Mouse (Mus musculus): ENCODE results near the gene Cars. TPM values are rescaled to one million over a fixed set of nuclear protein-coding genes. Genes with fewer than 3 reads are reported as not detected.

Gene Cars
- polyA plus RNA-seq, 1 experiment from 2014 or later = 22.6 TPM

DNA sequence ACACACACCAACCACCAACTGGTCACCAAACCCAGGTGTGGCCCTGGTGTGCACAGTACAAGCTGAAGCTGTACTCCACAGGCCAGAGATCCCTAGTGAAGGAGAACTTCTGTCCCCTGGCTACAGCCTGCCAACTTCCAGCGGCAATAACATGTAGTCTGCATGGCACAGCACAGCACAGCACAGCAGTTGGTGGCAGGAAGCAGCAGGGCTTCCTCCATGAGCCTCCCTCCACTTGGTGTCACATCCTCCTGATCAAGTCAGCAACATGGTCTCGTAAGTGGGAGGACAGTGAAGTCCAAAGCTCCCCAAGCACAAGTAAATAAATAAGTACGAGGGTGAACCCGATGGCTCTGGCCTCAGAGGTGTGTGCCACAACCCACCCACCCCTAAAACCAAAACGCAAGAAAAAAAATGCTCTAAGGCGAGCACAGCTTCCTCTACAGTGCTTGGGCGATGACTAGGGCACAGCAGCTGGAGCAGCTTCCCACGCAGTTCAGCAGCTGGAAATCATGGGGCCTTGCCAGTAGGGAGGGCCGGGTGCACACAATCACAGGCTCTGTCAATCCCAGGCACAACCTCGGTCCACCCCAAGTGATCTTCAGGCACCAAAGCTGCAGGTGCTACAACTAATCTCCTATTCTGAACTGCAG, 86.0 kb downstream of the Cars start:
- Histone ChIP-seq H3K4me3 (ENCODE audit: inconsistent target) (no peak overlapping the region), H3K79me2 (ENCODE audit: inconsistent target) (no peaks in the 10 kb centered on the region), H3K27ac (no peak overlapping the region), H3K36me3 (ENCODE audit: inconsistent target) (peaks cover 42% of the 10 kb centered on the region)
- 20% methylated on average over 10 of the region's 10 CpGs for WGBS (ENCODE audit: missing documents)

DNA sequence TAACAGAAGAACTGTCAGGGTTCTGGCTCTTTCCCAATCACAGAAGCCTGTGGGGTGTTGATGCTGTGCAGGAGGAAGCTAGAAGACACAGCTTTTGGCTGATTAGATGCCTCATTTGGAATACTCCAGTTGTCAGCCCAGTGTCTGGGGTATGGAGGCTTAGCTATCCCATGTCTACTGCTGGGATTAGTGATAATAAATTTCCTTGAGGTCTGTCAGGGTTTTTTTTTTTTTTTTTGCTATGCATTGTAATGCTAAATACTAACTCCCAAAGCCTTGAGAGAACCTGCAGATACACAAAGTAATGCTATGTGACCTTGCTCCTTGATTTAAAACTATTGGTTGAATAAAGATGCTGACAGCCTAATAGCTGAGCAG, 88.6 kb downstream of the Cars start:
- Histone ChIP-seq H3K27ac (no peak overlapping the region), H3K4me3 (ENCODE audit: inconsistent target) (no peak overlapping the region)

DNA sequence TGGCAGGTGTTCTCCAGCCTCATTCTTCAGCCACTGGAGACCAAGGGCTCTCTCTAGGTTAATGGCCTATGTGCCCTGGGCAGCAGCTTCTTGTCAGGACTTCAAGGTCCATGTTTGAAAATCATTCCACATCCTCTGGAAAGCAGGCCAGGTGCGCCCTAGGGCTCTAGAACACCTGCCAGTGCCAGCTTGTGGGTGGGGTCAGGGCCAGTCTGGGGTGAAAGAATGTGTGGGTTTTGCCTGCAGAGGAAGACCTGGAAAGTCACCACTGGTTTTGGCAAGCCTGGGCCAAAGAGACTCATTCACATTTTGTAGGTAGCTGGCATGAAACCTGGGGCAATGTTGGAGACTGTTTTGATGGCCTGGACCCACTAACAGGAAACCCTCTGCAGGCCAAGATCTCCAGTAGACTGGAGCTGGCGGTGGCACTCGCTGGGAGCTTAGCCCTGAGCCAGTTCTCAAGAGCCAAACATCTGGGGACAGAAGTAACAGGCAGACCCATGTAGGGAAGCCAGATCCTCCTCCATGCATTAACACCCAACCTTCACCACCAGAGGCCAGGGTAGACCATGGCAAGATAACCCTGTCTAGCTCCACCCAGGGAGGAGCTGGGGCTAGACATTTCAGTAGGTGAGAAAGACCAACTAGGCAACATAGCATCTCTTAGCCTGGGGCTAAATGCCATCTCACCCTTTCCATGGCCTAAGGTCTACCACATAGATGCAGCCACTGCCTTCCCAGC, 89.1 kb downstream of the Cars start:
- no peaks in the 10 kb centered on the region for H3K79me2 ChIP-seq (ENCODE audit: inconsistent target)
- H3K36me3 ChIP-seq (ENCODE audit: inconsistent target) = peaks cover 20% of the 10 kb centered on the region
- H3K27ac ChIP-seq = no peak overlapping the region
- WGBS (ENCODE audit: missing documents) = 81% methylated on average over 3 of the region's 3 CpGs
- no peak overlapping the region for H3K4me3 ChIP-seq (ENCODE audit: inconsistent target)

More for the DNA sequence above, 88.6 kb downstream of the Cars start:
- Histone ChIP-seq H3K36me3 (ENCODE audit: inconsistent target) (peaks cover 20% of the 10 kb centered on the region), H3K79me2 (ENCODE audit: inconsistent target) (no peaks in the 10 kb centered on the region)

- Histone ChIP-seq H3K79me2 (ENCODE audit: inconsistent target) (no peaks in the 10 kb centered on the region), H3K4me3 (ENCODE audit: inconsistent target) (no peak overlapping the region), H3K36me3 (ENCODE audit: inconsistent target) (peaks cover 12% of the 10 kb centered on the region), H3K27ac (no peak overlapping the region)
- WGBS (ENCODE audit: missing documents) = 76% methylated on average over 1 of the region's 1 CpGs
Observed at GRCm38 (mm10) chr7:143509566-143509965, 90.3 kb downstream of the Cars start.

Other genes starting within 250 kb of the Cars start
- 16.5 to 94.4 TPM (median 33.3 TPM) in 3 replicates for gene Cdkn1c, start 139.0 kb downstream of the Cars start, polyA plus RNA-seq (2018)
- 2.0 to 3.1 TPM (median 2.3 TPM) in 3 replicates for gene Slc22a18, start 126.4 kb downstream of the Cars start, polyA plus RNA-seq (2018)
- gene Phlda2, start 96.9 kb downstream of the Cars start, polyA plus RNA-seq (2018) = not detected in 3 replicates
- gene Nap1l4, start 51.0 kb downstream of the Cars start, polyA plus RNA-seq (2018) = 53.7 to 124 TPM (median 75.6 TPM) in 3 replicates
- gene Tnfrsf26, start 28.6 kb upstream of the Cars start, polyA plus RNA-seq (2018) = 5.9 to 10.7 TPM (median 10.6 TPM) in 3 replicates
- gene Tnfrsf22, start 49.6 kb upstream of the Cars start, polyA plus RNA-seq (2018) = 2.7 to 8.5 TPM (median 3.7 TPM) in 3 replicates
- gene Tnfrsf23, start 85.8 kb upstream of the Cars start, polyA plus RNA-seq (2018) = 11.0 to 17.9 TPM (median 11.0 TPM) in 3 replicates
- 1.00 to 1.6 TPM (median 1.2 TPM) in 3 replicates for gene Osbpl5, start 156.9 kb upstream of the Cars start, polyA plus RNA-seq (2018)
- not detected in 3 replicates for gene Mrgprg, start 166.9 kb upstream of the Cars start, polyA plus RNA-seq (2018)
- 3.9 to 5.1 TPM (median 4.2 TPM) in 3 replicates for gene Mrgpre, start 184.4 kb upstream of the Cars start, polyA plus RNA-seq (2018)
- 2.6 to 5.3 TPM (median 4.6 TPM) in 3 replicates for gene Nadsyn1, start 222.8 kb upstream of the Cars start, polyA plus RNA-seq (2018)
- 16.3 to 35.3 TPM (median 33.0 TPM) in 3 replicates for gene Dhcr7, start 223.1 kb upstream of the Cars start, polyA plus RNA-seq (2018)